25 mouse cellular contexts compared by ENCODE assay signal in genomic region chr1:91008746-91009145, GRCm38 (mm10). TPM values are rescaled to one million over a fixed set of nuclear protein-coding genes. Genes with fewer than 3 reads are reported as not detected.
DNase-seq lines count a peak whose midpoint lies in the region; ATAC-seq lines count a peak whose summit lies in the region.
"Had no signal": no experiment of that assay in that cellular context is flagged by ENCODE, and none has a peak within 500 bp of the region (broad histone marks: within the 10 kb centered on the region; RNA-seq: fewer than 3 reads in every experiment).

No protein-coding gene starts in this region.

- 90% methylated on average over 9 of the region's 9 CpGs for WGBS in forebrain, embryonic 11.5 days
- 91% methylated on average over 9 of the region's 9 CpGs for WGBS in forebrain, embryonic 14.5 days
- 85% methylated on average over 9 of the region's 9 CpGs for WGBS in heart, embryonic 10.5 days
- WGBS in heart, embryonic 11.5 days (ENCODE audit: insufficient replicate concordance), result 81% methylated on average over 9 of the region's 9 CpGs
- WGBS in heart, embryonic 15.5 days, result 68% methylated on average over 9 of the region's 9 CpGs

- H3K27ac ChIP-seq in forebrain, embryonic 11.5 days (ENCODE audit: low read depth, low read length), result no peak overlapping the region
- no peak overlapping the region for H3K27ac ChIP-seq in forebrain, embryonic 14.5 days (ENCODE audit: low read depth, low read length)
- peak overlapping the region; percentile 69 for H3K27ac ChIP-seq in heart, embryonic 10.5 days
- no peak overlapping the region for H3K27ac ChIP-seq in heart, embryonic 11.5 days (ENCODE audit: low read depth, low read length)
- peak overlapping the region; percentile 98 for H3K27ac ChIP-seq in heart, embryonic 15.5 days
- H3K27ac ChIP-seq: forebrain, embryonic 12.5 days; hindbrain, embryonic 15.5 days; kidney, embryonic 15.5 days had no signal

- ATAC-seq in forebrain, embryonic 11.5 days (replicated peaks; ENCODE audit: low FRiP score), result no peak
- ATAC-seq in forebrain, embryonic 14.5 days, result no peak
- no peak for ATAC-seq in heart, embryonic 11.5 days (replicated peaks; ENCODE audit: insufficient number of reproducible peaks, low FRiP score, low TSS enrichment)
- no peak for ATAC-seq in heart, embryonic 15.5 days (replicated peaks; ENCODE audit: insufficient number of reproducible peaks, insufficient read depth, low FRiP score, low read depth)
- ATAC-seq: activated CD4-positive, CD25-positive, alpha-beta regulatory T cell, adult 4 months; forebrain, postnatal 0 days; intestine, embryonic 16.5 days; Patski had no signal

- H3K4me2 ChIP-seq in forebrain, embryonic 11.5 days (ENCODE audit: low read depth, low read length, severe bottlenecking), result no peak overlapping the region
- H3K4me2 ChIP-seq in forebrain, embryonic 14.5 days (ENCODE audit: low read length), result no peak overlapping the region
- no peak overlapping the region for H3K4me2 ChIP-seq in heart, embryonic 11.5 days
- H3K4me2 ChIP-seq in heart, embryonic 15.5 days, result 0 out of 2 replicates have a peak overlapping the region, but pooled peaks have one; percentile 0
- H3K4me2 ChIP-seq: forebrain, embryonic 12.5 days; hindbrain, embryonic 15.5 days; kidney, embryonic 15.5 days had no signal

- H3K27me3 ChIP-seq in forebrain, embryonic 11.5 days (ENCODE audit: control insufficient read depth, insufficient read depth, low read length), result no peaks in the 10 kb centered on the region
- no peaks in the 10 kb centered on the region for H3K27me3 ChIP-seq in forebrain, embryonic 14.5 days (replicated peaks; ENCODE audit: control insufficient read depth, insufficient read depth, low read length)
- no peaks in the 10 kb centered on the region for H3K27me3 ChIP-seq in heart, embryonic 10.5 days (ENCODE audit: insufficient read depth, poor library complexity, severe bottlenecking)
- H3K27me3 ChIP-seq in heart, embryonic 11.5 days (ENCODE audit: control insufficient read depth, insufficient read depth, low read length), result no peaks in the 10 kb centered on the region
- no peaks in the 10 kb centered on the region for H3K27me3 ChIP-seq in heart, embryonic 15.5 days
- H3K27me3 ChIP-seq: forebrain, embryonic 12.5 days; hindbrain, embryonic 15.5 days; kidney, embryonic 15.5 days; Patski had no signal

- H3K9me3 ChIP-seq in forebrain, embryonic 11.5 days (ENCODE audit: control insufficient read depth, low read length), result no peaks in the 10 kb centered on the region
- no peaks in the 10 kb centered on the region for H3K9me3 ChIP-seq in forebrain, embryonic 14.5 days (replicated peaks; ENCODE audit: control insufficient read depth, low read length)
- no peaks in the 10 kb centered on the region for H3K9me3 ChIP-seq in heart, embryonic 10.5 days
- H3K9me3 ChIP-seq in heart, embryonic 11.5 days (replicated peaks; ENCODE audit: control insufficient read depth, low read length), result no peaks in the 10 kb centered on the region
- no peaks in the 10 kb centered on the region for H3K9me3 ChIP-seq in heart, embryonic 15.5 days (replicated peaks)
- H3K9me3 ChIP-seq: forebrain, embryonic 12.5 days; hindbrain, embryonic 15.5 days; kidney, embryonic 15.5 days had no signal

- H3K4me1 ChIP-seq in forebrain, embryonic 11.5 days (replicated peaks; ENCODE audit: control insufficient read depth, insufficient read depth, low read length), result no peaks in the 10 kb centered on the region
- H3K4me1 ChIP-seq in forebrain, embryonic 14.5 days (ENCODE audit: control insufficient read depth, insufficient read depth, low read length), result no peaks in the 10 kb centered on the region
- H3K4me1 ChIP-seq in heart, embryonic 10.5 days, result peaks cover 76% of the 10 kb centered on the region
- peaks cover 54% of the 10 kb centered on the region for H3K4me1 ChIP-seq in heart, embryonic 11.5 days (ENCODE audit: control insufficient read depth, insufficient read depth, low read length)
- peaks cover 81% of the 10 kb centered on the region for H3K4me1 ChIP-seq in heart, embryonic 15.5 days (replicated peaks)

- no peaks in the 10 kb centered on the region for H3K36me3 ChIP-seq in forebrain, embryonic 11.5 days (ENCODE audit: control insufficient read depth, insufficient read depth, low read length)
- H3K36me3 ChIP-seq in forebrain, embryonic 14.5 days (ENCODE audit: control insufficient read depth, insufficient read depth, low read length), result no peaks in the 10 kb centered on the region
- 0 out of 2 replicates have a peak, but pooled peaks cover 2% of the 10 kb centered on the region for H3K36me3 ChIP-seq in heart, embryonic 10.5 days
- no peaks in the 10 kb centered on the region for H3K36me3 ChIP-seq in heart, embryonic 11.5 days (ENCODE audit: control insufficient read depth, insufficient read depth, low read length)
- no peaks in the 10 kb centered on the region for H3K36me3 ChIP-seq in heart, embryonic 15.5 days
- H3K36me3 ChIP-seq: forebrain, embryonic 12.5 days; hindbrain, embryonic 15.5 days; kidney, embryonic 15.5 days had no signal

- H3K9ac ChIP-seq in forebrain, embryonic 11.5 days (ENCODE audit: low read length), result no peak overlapping the region
- no peak overlapping the region for H3K9ac ChIP-seq in forebrain, embryonic 14.5 days (ENCODE audit: low read length)
- no peak overlapping the region for H3K9ac ChIP-seq in heart, embryonic 11.5 days (ENCODE audit: low read depth, low read length)
- no peak overlapping the region for H3K9ac ChIP-seq in heart, embryonic 15.5 days
- H3K9ac ChIP-seq: forebrain, embryonic 12.5 days; forebrain, postnatal 0 days; hindbrain, embryonic 15.5 days; kidney, embryonic 15.5 days had no signal

- intact Hi-C loops in heart, postnatal 10 days (cut with DNase I), result no loop called here

- no peak overlapping the region for H3K4me3 ChIP-seq in forebrain, embryonic 11.5 days (ENCODE audit: low read depth, low read length)
- H3K4me3 ChIP-seq in forebrain, embryonic 14.5 days (ENCODE audit: low read depth, low read length), result no peak overlapping the region
- no peak overlapping the region for H3K4me3 ChIP-seq in heart, embryonic 10.5 days
- no peak overlapping the region for H3K4me3 ChIP-seq in heart, embryonic 11.5 days (ENCODE audit: low read depth, low read length)
- no peak overlapping the region for H3K4me3 ChIP-seq in heart, embryonic 15.5 days
- H3K4me3 ChIP-seq: forebrain, embryonic 12.5 days; hindbrain, embryonic 15.5 days; kidney, embryonic 15.5 days had no signal

- DNase-seq in forebrain, embryonic 11.5 days (ENCODE audit: low spot score), result peak; percentile 25
- no peak for DNase-seq in forebrain, embryonic 14.5 days (ENCODE audit: low spot score)
- DNase-seq in heart, embryonic 10.5 days (ENCODE audit: low spot score), result peak; percentile 68
- no peak for DNase-seq in heart, postnatal 10 days
- no peak for DNase-seq in kidney, postnatal 14 days
- DNase-seq: cerebellum, postnatal 10 days; forebrain, postnatal 0 days; kidney, adult 2 months had no signal

RNA-seq across cellular contexts. Expression of gene Lrrfip1, which starts 10.2 kb away (rescaled TPM):
- polyA plus RNA-seq in forebrain, embryonic 11.5 days (2014; fragmentation: Nextera tagmentation; extraction: Ambion mirVana), result 21.4 and 22.1 TPM in 2 replicates
- 27.2 and 35.6 TPM in 2 replicates for polyA plus RNA-seq in forebrain, embryonic 14.5 days (2014; fragmentation: Nextera tagmentation; extraction: Ambion mirVana)
- polyA plus RNA-seq in heart, embryonic 10.5 days (2016; fragmentation: Nextera tagmentation; extraction: Ambion mirVana), result 91.6 and 129 TPM in 2 replicates
- 115 and 138 TPM in 2 replicates for polyA plus RNA-seq in heart, embryonic 11.5 days (2014; fragmentation: Nextera tagmentation; extraction: Ambion mirVana)
- polyA plus RNA-seq in heart, embryonic 15.5 days (2015; fragmentation: Nextera tagmentation; extraction: Ambion mirVana), result 136 and 149 TPM in 2 replicates
- total RNA-seq in heart, postnatal 10 days (2021), result 100 to 1,000 TPM; 172 to 186 TPM

RNA-seq across cellular contexts. Expression of gene Rab17, which starts 39.3 kb away (rescaled TPM):
- not detected in 2 replicates for polyA plus RNA-seq in forebrain, embryonic 11.5 days (2014; fragmentation: Nextera tagmentation; extraction: Ambion mirVana)
- 0.11 and 0.36 TPM in 2 replicates for polyA plus RNA-seq in forebrain, embryonic 14.5 days (2014; fragmentation: Nextera tagmentation; extraction: Ambion mirVana)
- 0.71 and 0.94 TPM in 2 replicates for polyA plus RNA-seq in heart, embryonic 10.5 days (2016; fragmentation: Nextera tagmentation; extraction: Ambion mirVana)
- polyA plus RNA-seq in heart, embryonic 11.5 days (2014; fragmentation: Nextera tagmentation; extraction: Ambion mirVana), result 0.63 TPM in 1 of 2 replicates, not detected in the other
- 2.9 and 3.0 TPM in 2 replicates for polyA plus RNA-seq in heart, embryonic 15.5 days (2015; fragmentation: Nextera tagmentation; extraction: Ambion mirVana)
- total RNA-seq in heart, postnatal 10 days (2021), result 1 to 10 TPM; 3.8 to 5.0 TPM
- total RNA-seq: adrenal gland, postnatal 25 days; gastrocnemius, adult 18-20 months; gastrocnemius, postnatal 36 days had no signal
- polyA plus RNA-seq: activated CD4-positive, CD25-positive, alpha-beta regulatory T cell, adult 4 months; cerebellum, adult 2 months; forebrain, embryonic 12.5 days; forebrain, postnatal 0 days; hindbrain, embryonic 11.5 days had no signal

RNA-seq across cellular contexts. Expression of gene Prlh, which starts 55.8 kb away (rescaled TPM):
- not detected in 2 replicates for polyA plus RNA-seq in forebrain, embryonic 11.5 days (2014; fragmentation: Nextera tagmentation; extraction: Ambion mirVana)
- not detected in 2 replicates for polyA plus RNA-seq in forebrain, embryonic 14.5 days (2014; fragmentation: Nextera tagmentation; extraction: Ambion mirVana)
- polyA plus RNA-seq in heart, embryonic 10.5 days (2016; fragmentation: Nextera tagmentation; extraction: Ambion mirVana), result not detected in 2 replicates
- not detected in 2 replicates for polyA plus RNA-seq in heart, embryonic 11.5 days (2014; fragmentation: Nextera tagmentation; extraction: Ambion mirVana)
- polyA plus RNA-seq in heart, embryonic 15.5 days (2015; fragmentation: Nextera tagmentation; extraction: Ambion mirVana), result not detected in 2 replicates
- not detected for total RNA-seq in heart, postnatal 10 days (2021)
- total RNA-seq: adrenal gland, adult 2 months; adrenal gland, postnatal 25 days; CH12.LX; forebrain, postnatal 0 days; gastrocnemius, adult 18-20 months; gastrocnemius, postnatal 36 days; heart, postnatal 14 days had no signal
- polyA plus RNA-seq: activated CD4-positive, CD25-positive, alpha-beta regulatory T cell, adult 4 months; adrenal gland, adult 2 months; embryonic facial prominence, embryonic 11.5 days; forebrain, embryonic 12.5 days; forebrain, postnatal 0 days; hindbrain, embryonic 11.5 days; hindbrain, embryonic 15.5 days; intestine, embryonic 16.5 days; kidney, adult 2 months; kidney, embryonic 15.5 days; Patski had no signal

Comparison
In these comparisons a context has a peak if more than half of its experiments do, and no peak if none do; other contexts are left out.
1. DNase-seq: peak in forebrain, embryonic 11.5 days (single experiment) and heart, embryonic 10.5 days (single experiment); none in forebrain, embryonic 14.5 days (single experiment), heart, postnatal 10 days (0 of 2) and kidney, postnatal 14 days (single experiment).
2. H3K27ac ChIP-seq: peak in heart, embryonic 10.5 days (single experiment) and heart, embryonic 15.5 days (single experiment); none in forebrain, embryonic 11.5 days (single experiment), forebrain, embryonic 14.5 days (single experiment) and heart, embryonic 11.5 days (single experiment).